Mouse (Mus musculus) common myeloid progenitor, adult 5-6 weeks (primary cell): ENCODE results near the gene Slc44a5. TPM values are rescaled to one million over a fixed set of nuclear protein-coding genes. Genes with fewer than 3 reads are reported as not detected.

ENCODE experiments used
- ATAC-seq: replicated peaks from 2 replicates; pipeline ENCODE4 v1.8.0; 2016; ENCODE audit warnings: low read depth, mild to moderate bottlenecking, moderate TSS enrichment, inconsistent platforms; ENCODE audit not compliant: poor library complexity, severe bottlenecking
- total RNA-seq: library from RNA; stranded (forward); fragments of 200-1000, 187-1606 nt; gene quantifications from 2 replicates; pipeline ENCODE4 v1.2.3, GENCODE M21; 2017

The Slc44a5 gene
- total RNA-seq, 1 experiment from 2014 or later, result not detected

DNA sequence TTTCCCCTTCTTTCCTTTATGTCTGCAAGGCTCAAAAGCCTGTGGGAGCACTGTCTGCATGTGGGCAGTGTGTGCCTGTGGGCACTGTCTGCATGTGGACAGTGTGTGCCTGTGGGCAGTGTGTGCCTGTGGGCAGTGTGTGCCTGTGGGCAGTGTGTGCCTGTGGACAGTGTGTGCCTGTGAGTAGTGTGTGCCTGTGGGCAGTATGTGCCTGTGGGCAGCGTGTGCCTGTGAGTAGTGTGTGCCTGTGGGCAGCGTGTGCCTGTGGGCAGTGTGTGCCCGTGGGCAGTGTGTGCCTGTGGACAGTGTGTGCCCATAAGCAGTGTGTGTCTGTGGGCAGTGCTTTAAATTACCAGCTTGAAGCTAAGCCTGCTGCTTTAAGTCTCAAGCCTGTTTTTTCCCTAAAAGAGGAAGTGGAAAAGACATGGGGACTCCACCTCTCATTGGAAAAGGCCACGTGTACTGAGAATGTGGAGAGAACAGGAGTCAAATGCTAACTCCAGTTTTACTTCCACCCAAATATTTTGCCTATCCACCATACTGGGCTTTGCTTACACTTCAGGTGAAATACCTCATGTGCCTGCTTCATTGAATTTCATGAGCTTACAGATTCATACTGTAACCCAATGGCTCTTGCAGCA lies 315.3 kb downstream of the Slc44a5 start:
- peak; percentile 47; the same call in 1 of the 2 replicates for ATAC-seq

- no peak for ATAC-seq
These were observed 317.1 kb downstream of the Slc44a5 start for GRCm38 (mm10) chr3:154290351-154290750.

DNA sequence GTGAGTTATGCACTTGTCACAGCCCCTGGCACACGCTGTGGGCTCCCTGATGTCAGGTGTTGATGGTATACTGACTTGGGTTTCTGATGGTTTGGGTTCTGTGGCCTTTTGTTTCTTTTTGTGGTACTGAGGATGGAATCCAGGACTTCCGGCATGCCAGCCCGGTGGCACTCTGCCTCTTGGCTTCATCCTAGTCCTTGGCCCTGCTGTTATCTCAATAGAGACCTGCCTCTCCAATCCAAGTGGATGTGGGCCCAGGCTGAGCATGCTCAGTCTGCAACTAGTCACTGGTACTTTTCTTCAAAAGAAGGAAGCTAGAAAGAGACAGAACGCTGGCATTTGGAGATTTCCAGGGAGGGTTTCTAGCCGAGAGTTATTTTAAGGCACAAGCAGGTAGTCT lies 318.9 kb downstream of the Slc44a5 start:
- ATAC-seq, result no peak

DNA sequence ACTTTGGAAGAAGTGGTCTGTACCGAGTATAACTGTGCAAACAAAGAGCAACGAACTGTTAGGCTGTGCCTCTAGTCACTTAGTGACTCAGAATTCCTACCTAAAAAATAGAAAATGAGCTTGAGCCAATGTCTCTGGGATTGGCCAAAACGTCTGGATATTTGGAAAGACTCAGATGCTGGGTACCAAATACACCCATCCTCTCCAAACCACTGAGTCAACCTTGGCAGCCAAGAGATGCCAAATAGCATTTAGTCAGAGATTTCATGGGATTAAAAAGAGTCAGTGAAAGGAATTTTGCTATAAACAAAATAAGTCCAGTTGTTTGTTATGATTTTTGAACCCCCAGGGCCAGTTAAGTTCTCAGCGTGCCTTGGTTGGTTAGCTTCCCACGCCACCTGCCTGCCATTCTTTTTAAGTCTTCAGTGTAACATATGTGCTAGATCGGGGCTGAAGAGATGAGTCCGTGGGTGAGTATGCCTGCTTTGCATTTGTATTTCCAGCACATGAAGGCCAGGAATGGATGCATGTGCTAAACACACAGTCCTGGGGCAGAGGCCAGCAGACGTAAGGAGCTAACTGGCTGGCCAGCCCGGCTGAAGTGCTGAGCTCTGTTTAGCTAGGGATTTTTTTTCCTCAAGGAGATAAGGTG lies 320.7 kb downstream of the Slc44a5 start:
- no peak for ATAC-seq

GRCm38 (mm10) chr3:154294924-154295834 lies 321.9 kb downstream of the Slc44a5 start:
- ATAC-seq, result no peak

GRCm38 (mm10) chr3:154297499-154297898 lies 324.3 kb downstream of the Slc44a5 start:
- ATAC-seq, result no peak

- no peak for ATAC-seq
These were observed 325.3 kb downstream of the Slc44a5 start for GRCm38 (mm10) chr3:154298490-154298889.

DNA sequence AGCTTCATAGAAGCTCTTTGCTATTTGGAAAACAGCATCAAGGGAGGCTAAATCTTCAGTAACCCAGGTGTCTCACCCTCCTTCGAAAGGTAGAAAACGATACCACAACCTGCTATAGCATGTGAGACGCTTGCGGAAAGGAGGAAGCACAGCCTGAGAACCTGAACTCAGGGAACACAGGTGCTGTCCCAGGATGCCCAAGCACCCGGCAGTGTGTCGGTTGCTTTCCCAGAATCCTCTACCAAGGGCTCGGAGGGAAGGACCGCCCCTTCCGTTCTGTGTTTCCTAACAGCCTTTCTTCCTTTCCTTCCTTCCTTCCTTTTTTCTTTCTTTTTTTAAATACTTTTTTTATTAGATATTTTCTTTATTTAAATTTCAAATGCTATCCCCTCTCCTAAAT lies 326.8 kb downstream of the Slc44a5 start:
- no peak for ATAC-seq

DNA sequence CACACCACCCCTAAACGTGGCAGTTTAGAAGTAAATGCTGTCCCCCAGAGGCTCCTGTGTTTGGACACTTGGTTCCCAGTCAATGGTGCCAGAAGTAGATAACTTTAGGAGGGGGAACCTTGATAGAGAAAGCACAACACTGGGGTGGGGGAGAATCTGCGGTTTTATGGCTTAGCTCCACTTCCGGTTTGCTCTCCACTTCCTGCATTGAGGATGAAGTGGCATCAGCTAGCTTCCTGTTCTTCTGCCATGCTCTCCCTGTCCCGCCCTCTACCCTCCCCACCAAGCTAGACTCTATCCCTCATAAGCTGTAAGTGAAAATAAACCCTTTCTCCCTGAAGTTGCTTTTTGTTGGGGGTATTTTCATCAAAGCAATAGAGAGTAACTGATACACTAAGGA lies 327.9 kb downstream of the Slc44a5 start:
- ATAC-seq, result peak; percentile 50; the same call in 1 of the 2 replicates

DNA sequence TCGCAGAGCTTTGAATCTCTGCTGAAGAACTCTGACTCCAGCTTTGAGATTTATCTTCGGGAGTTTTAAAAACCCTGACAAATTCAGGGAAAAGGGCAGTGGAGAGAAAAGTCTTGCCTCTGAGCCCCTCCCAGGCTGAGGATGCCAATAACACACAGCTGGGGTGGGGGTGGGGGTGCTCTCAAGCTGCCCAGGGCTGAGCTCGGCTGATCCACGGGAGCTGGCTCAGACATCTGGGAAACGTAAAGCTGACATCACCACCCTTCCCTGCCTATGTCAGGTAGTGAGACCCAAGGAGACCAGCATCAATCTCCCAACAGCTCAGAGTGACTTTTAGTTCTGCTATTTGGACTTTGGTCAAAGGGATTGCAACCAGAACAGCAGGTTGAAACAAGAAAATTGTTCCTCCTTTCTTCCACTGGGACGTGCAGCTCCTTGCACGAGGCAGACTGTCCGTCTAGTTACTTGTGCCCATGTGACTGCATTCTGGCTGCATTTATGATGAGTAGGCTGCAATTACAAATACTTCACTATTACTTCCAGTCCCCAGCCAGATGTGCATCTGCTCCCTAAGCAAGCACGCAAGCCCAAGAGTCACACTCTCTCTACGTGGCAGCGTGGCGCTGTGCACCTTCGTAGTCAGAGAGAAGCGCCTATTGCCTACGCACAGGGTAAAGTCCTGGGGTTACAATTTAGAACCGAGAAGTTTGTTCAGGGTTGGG lies 332.1 kb downstream of the Slc44a5 start:
- no peak for ATAC-seq

- peak; percentile 77 for ATAC-seq
These were observed 344.5 kb downstream of the Slc44a5 start for GRCm38 (mm10) chr3:154317651-154318248.

Other genes with a start within 250 kb of the Slc44a5 start
- 2.7 and 14.1 TPM in 2 replicates for gene St6galnac3, start 248.3 kb upstream of the Slc44a5 start, total RNA-seq
- 0.58 and 1.3 TPM in 2 replicates for gene Asb17, start 129.2 kb upstream of the Slc44a5 start, total RNA-seq
- 0.23 TPM in 1 of 2 replicates, not detected in the other for gene Msh4, start 67.3 kb upstream of the Slc44a5 start, total RNA-seq
- gene Rabggtb, start 60.4 kb upstream of the Slc44a5 start, total RNA-seq, result 135 and 147 TPM in 2 replicates
- gene Acadm, start 28.8 kb upstream of the Slc44a5 start, total RNA-seq, result 253 and 277 TPM in 2 replicates